Mouse (Mus musculus): Measurements from ENCODE around the gene Asah2. TPM values are rescaled to one million over a fixed set of nuclear protein-coding genes. Genes with fewer than 3 reads are reported as not detected.

Asah2 gene
- polyA plus RNA-seq, 1 experiment: 6.2 TPM

GRCm38 (mm10) chr19:32070340-32070739 is 37.7 kb downstream of the Asah2 start:
- TF ChIP-seq CTCF (IDR thresholded peaks at IDR 0.05; ENCODE audit: extremely low read depth, insufficient read depth, low read length) (no peak), POLR2A (IDR thresholded peaks at IDR 0.05; ENCODE audit: extremely low read depth, insufficient read depth, low read length) (no peak)
- Histone ChIP-seq H3K27ac (ENCODE audit: insufficient read depth, low read length) (no peak overlapping the region), H3K4me3 (ENCODE audit: insufficient read depth, low read length) (no peak overlapping the region), H3K4me1 (ENCODE audit: control insufficient read depth, insufficient read depth, low read length) (no peaks in the 10 kb centered on the region)

GRCm38 (mm10) chr19:32069598-32069997 is 38.4 kb downstream of the Asah2 start:
- no peak for TF ChIP-seq CTCF (IDR thresholded peaks at IDR 0.05; ENCODE audit: extremely low read depth, insufficient read depth, low read length)
- TF ChIP-seq POLR2A (IDR thresholded peaks at IDR 0.05; ENCODE audit: extremely low read depth, insufficient read depth, low read length): no peak
- no peak overlapping the region for H3K4me3 ChIP-seq (ENCODE audit: insufficient read depth, low read length)
- no peak overlapping the region for H3K27ac ChIP-seq (ENCODE audit: insufficient read depth, low read length)
- 0 out of 2 replicates have a peak, but pooled peaks cover under 1% of the 10 kb centered on the region for H3K4me1 ChIP-seq (ENCODE audit: control insufficient read depth, insufficient read depth, low read length)

- 0 out of 2 replicates have a peak, but pooled peaks cover 1% of the 10 kb centered on the region for H3K4me1 ChIP-seq (ENCODE audit: control insufficient read depth, insufficient read depth, low read length)
- H3K4me3 ChIP-seq (ENCODE audit: insufficient read depth, low read length): no peak overlapping the region
- H3K27ac ChIP-seq (ENCODE audit: insufficient read depth, low read length): no peak overlapping the region
- TF ChIP-seq CTCF (IDR thresholded peaks at IDR 0.05; ENCODE audit: extremely low read depth, insufficient read depth, low read length): no peak
- TF ChIP-seq POLR2A (IDR thresholded peaks at IDR 0.05; ENCODE audit: extremely low read depth, insufficient read depth, low read length): no peak
Measured at GRCm38 (mm10) chr19:32067669-32068068, 40.3 kb downstream of the Asah2 start.

GRCm38 (mm10) chr19:32061294-32061693 is 46.7 kb downstream of the Asah2 start:
- no peak for TF ChIP-seq POLR2A (IDR thresholded peaks at IDR 0.05; ENCODE audit: extremely low read depth, insufficient read depth, low read length)
- no peak for TF ChIP-seq CTCF (IDR thresholded peaks at IDR 0.05; ENCODE audit: extremely low read depth, insufficient read depth, low read length)
- Histone ChIP-seq H3K27ac (ENCODE audit: insufficient read depth, low read length) (no peak overlapping the region), H3K4me1 (ENCODE audit: control insufficient read depth, insufficient read depth, low read length) (0 out of 2 replicates have a peak, but pooled peaks cover 1% of the 10 kb centered on the region), H3K4me3 (ENCODE audit: insufficient read depth, low read length) (no peak overlapping the region)

GRCm38 (mm10) chr19:32056252-32056651 is 51.8 kb downstream of the Asah2 start:
- H3K4me1 ChIP-seq (ENCODE audit: control insufficient read depth, insufficient read depth, low read length): no peaks in the 10 kb centered on the region
- no peak overlapping the region for H3K27ac ChIP-seq (ENCODE audit: insufficient read depth, low read length)
- no peak for TF ChIP-seq POLR2A (IDR thresholded peaks at IDR 0.05; ENCODE audit: extremely low read depth, insufficient read depth, low read length)
- no peak for TF ChIP-seq CTCF (IDR thresholded peaks at IDR 0.05; ENCODE audit: extremely low read depth, insufficient read depth, low read length)

GRCm38 (mm10) chr19:32055725-32056124 is 52.3 kb downstream of the Asah2 start:
- Histone ChIP-seq H3K27ac (ENCODE audit: insufficient read depth, low read length) (no peak overlapping the region), H3K4me1 (ENCODE audit: control insufficient read depth, insufficient read depth, low read length) (no peaks in the 10 kb centered on the region), H3K4me3 (ENCODE audit: insufficient read depth, low read length) (no peak overlapping the region)
- TF ChIP-seq CTCF (IDR thresholded peaks at IDR 0.05; ENCODE audit: extremely low read depth, insufficient read depth, low read length): no peak
- no peak for TF ChIP-seq POLR2A (IDR thresholded peaks at IDR 0.05; ENCODE audit: extremely low read depth, insufficient read depth, low read length)

More at GRCm38 (mm10) chr19:32056252-32056651, 51.8 kb downstream of the Asah2 start:
- H3K4me3 ChIP-seq (ENCODE audit: insufficient read depth, low read length): no peak overlapping the region

- TF ChIP-seq CTCF (IDR thresholded peaks at IDR 0.05; ENCODE audit: extremely low read depth, insufficient read depth, low read length) (no peak), POLR2A (IDR thresholded peaks at IDR 0.05; ENCODE audit: extremely low read depth, insufficient read depth, low read length) (no peak)
- H3K4me3 ChIP-seq (ENCODE audit: insufficient read depth, low read length): no peak overlapping the region
- H3K4me1 ChIP-seq (ENCODE audit: control insufficient read depth, insufficient read depth, low read length): no peaks in the 10 kb centered on the region
- no peak overlapping the region for H3K27ac ChIP-seq (ENCODE audit: insufficient read depth, low read length)
Measured at GRCm38 (mm10) chr19:32051251-32051650, 56.8 kb downstream of the Asah2 start.

GRCm38 (mm10) chr19:32032881-32033280 is 75.1 kb downstream of the Asah2 start:
- H3K4me3 ChIP-seq (ENCODE audit: insufficient read depth, low read length): no peak overlapping the region
- no peak for TF ChIP-seq POLR2A (IDR thresholded peaks at IDR 0.05; ENCODE audit: extremely low read depth, insufficient read depth, low read length)
- TF ChIP-seq CTCF (IDR thresholded peaks at IDR 0.05; ENCODE audit: extremely low read depth, insufficient read depth, low read length): no peak
- no peak overlapping the region for H3K27ac ChIP-seq (ENCODE audit: insufficient read depth, low read length)
- H3K4me1 ChIP-seq (ENCODE audit: control insufficient read depth, insufficient read depth, low read length): no peaks in the 10 kb centered on the region

- no peak overlapping the region for H3K4me3 ChIP-seq (ENCODE audit: insufficient read depth, low read length)
- H3K4me1 ChIP-seq (ENCODE audit: control insufficient read depth, insufficient read depth, low read length): no peaks in the 10 kb centered on the region
- H3K27ac ChIP-seq (ENCODE audit: insufficient read depth, low read length): no peak overlapping the region
- peak; percentile 18; the same call in 1 of the 2 replicates for TF ChIP-seq CTCF (IDR thresholded peaks at IDR 0.05; ENCODE audit: extremely low read depth, insufficient read depth, low read length)
- no peak for TF ChIP-seq POLR2A (IDR thresholded peaks at IDR 0.05; ENCODE audit: extremely low read depth, insufficient read depth, low read length)
Measured at GRCm38 (mm10) chr19:32030430-32030829, 77.6 kb downstream of the Asah2 start.

- TF ChIP-seq POLR2A (IDR thresholded peaks at IDR 0.05; ENCODE audit: extremely low read depth, insufficient read depth, low read length): no peak
- TF ChIP-seq CTCF (IDR thresholded peaks at IDR 0.05; ENCODE audit: extremely low read depth, insufficient read depth, low read length): no peak
- Histone ChIP-seq H3K27ac (ENCODE audit: insufficient read depth, low read length) (no peak overlapping the region), H3K4me1 (ENCODE audit: control insufficient read depth, insufficient read depth, low read length) (no peaks in the 10 kb centered on the region), H3K4me3 (ENCODE audit: insufficient read depth, low read length) (no peak overlapping the region)
Measured at GRCm38 (mm10) chr19:32025443-32025842, 82.6 kb downstream of the Asah2 start.

Data from cortical plate, adult 2 months (tissue).